Mouse (Mus musculus): ENCODE results near the gene Zfp629. TPM values are rescaled to one million over a fixed set of nuclear protein-coding genes. Genes with fewer than 3 reads are reported as not detected.
"Not testable (repeated sequence)": the region's sequence is repeated elsewhere in the genome, so short reads cannot be mapped to it uniquely, and the experiment has no call there.

Gene Zfp629
- 38.7 and 44.4 TPM in 2 replicates for polyA plus RNA-seq (2012; rRNA removed)

- peak; percentile 95 for DNase-seq (ENCODE audit: low read depth)
- no peak for TF ChIP-seq CTCF (IDR thresholded peaks at IDR 0.05; ENCODE audit: borderline replicate concordance, extremely low read depth, insufficient read depth, insufficient read length)
- TF ChIP-seq POLR2A (IDR thresholded peaks at IDR 0.05; ENCODE audit: borderline replicate concordance, extremely low read depth, insufficient read depth, insufficient read length, poor library complexity, severe bottlenecking) = no peak
Measured at GRCm38 (mm10) chr7:127614891-127615843, at the start of gene Zfp629. TSS of gene Zfp629 (minus strand) at chr7:127615797.

- TF ChIP-seq POLR2A (IDR thresholded peaks at IDR 0.05; ENCODE audit: borderline replicate concordance, extremely low read depth, insufficient read depth, insufficient read length, poor library complexity, severe bottlenecking) (no peak), CTCF (IDR thresholded peaks at IDR 0.05; ENCODE audit: borderline replicate concordance, extremely low read depth, insufficient read depth, insufficient read length) (no peak)
- no peak for DNase-seq (ENCODE audit: low read depth)
Measured at GRCm38 (mm10) chr7:127662926-127663325, 47.3 kb upstream of the Zfp629 start.

GRCm38 (mm10) chr7:127661833-127662232 is 46.2 kb upstream of the Zfp629 start:
- TF ChIP-seq POLR2A (IDR thresholded peaks at IDR 0.05; ENCODE audit: borderline replicate concordance, extremely low read depth, insufficient read depth, insufficient read length, poor library complexity, severe bottlenecking) = no peak
- TF ChIP-seq CTCF (IDR thresholded peaks at IDR 0.05; ENCODE audit: borderline replicate concordance, extremely low read depth, insufficient read depth, insufficient read length) = no peak
- DNase-seq (ENCODE audit: low read depth) = no peak

GRCm38 (mm10) chr7:127660882-127661281 is 45.3 kb upstream of the Zfp629 start:
- DNase-seq (ENCODE audit: low read depth) = no peak
- no peak for TF ChIP-seq CTCF (IDR thresholded peaks at IDR 0.05; ENCODE audit: borderline replicate concordance, extremely low read depth, insufficient read depth, insufficient read length)
- no peak for TF ChIP-seq POLR2A (IDR thresholded peaks at IDR 0.05; ENCODE audit: borderline replicate concordance, extremely low read depth, insufficient read depth, insufficient read length, poor library complexity, severe bottlenecking)

- DNase-seq (ENCODE audit: low read depth) = peak; percentile 56
- TF ChIP-seq POLR2A (IDR thresholded peaks at IDR 0.05; ENCODE audit: borderline replicate concordance, extremely low read depth, insufficient read depth, insufficient read length, poor library complexity, severe bottlenecking) = no peak
- peak; percentile 61; the same call in 1 of the 2 replicates for TF ChIP-seq CTCF (IDR thresholded peaks at IDR 0.05; ENCODE audit: borderline replicate concordance, extremely low read depth, insufficient read depth, insufficient read length)
Measured at GRCm38 (mm10) chr7:127656946-127657345, 41.3 kb upstream of the Zfp629 start.

GRCm38 (mm10) chr7:127654318-127654717 is 38.7 kb upstream of the Zfp629 start:
- DNase-seq (ENCODE audit: low read depth) = peak; percentile 39
- TF ChIP-seq CTCF (IDR thresholded peaks at IDR 0.05; ENCODE audit: borderline replicate concordance, extremely low read depth, insufficient read depth, insufficient read length) (no peak), POLR2A (IDR thresholded peaks at IDR 0.05; ENCODE audit: borderline replicate concordance, extremely low read depth, insufficient read depth, insufficient read length, poor library complexity, severe bottlenecking) (no peak)

- TF ChIP-seq POLR2A (IDR thresholded peaks at IDR 0.05; ENCODE audit: borderline replicate concordance, extremely low read depth, insufficient read depth, insufficient read length, poor library complexity, severe bottlenecking) (no peak), CTCF (IDR thresholded peaks at IDR 0.05; ENCODE audit: borderline replicate concordance, extremely low read depth, insufficient read depth, insufficient read length) (no peak)
- DNase-seq (ENCODE audit: low read depth) = peak; percentile 24
Measured at GRCm38 (mm10) chr7:127652050-127652449, 36.5 kb upstream of the Zfp629 start.

- DNase-seq (ENCODE audit: low read depth) = no peak
- TF ChIP-seq CTCF (IDR thresholded peaks at IDR 0.05; ENCODE audit: borderline replicate concordance, extremely low read depth, insufficient read depth, insufficient read length) = no peak
- TF ChIP-seq POLR2A (IDR thresholded peaks at IDR 0.05; ENCODE audit: borderline replicate concordance, extremely low read depth, insufficient read depth, insufficient read length, poor library complexity, severe bottlenecking) = no peak
Measured at GRCm38 (mm10) chr7:127651624-127652023, 36.0 kb upstream of the Zfp629 start.

- DNase-seq (ENCODE audit: low read depth) = no peak
Measured at GRCm38 (mm10) chr7:127649206-127649605, 33.6 kb upstream of the Zfp629 start.

GRCm38 (mm10) chr7:127648516-127649201 is 33.1 kb upstream of the Zfp629 start:
- DNase-seq (ENCODE audit: low read depth) = no peak
- TF ChIP-seq CTCF (IDR thresholded peaks at IDR 0.05; ENCODE audit: borderline replicate concordance, extremely low read depth, insufficient read depth, insufficient read length) (no peak), POLR2A (IDR thresholded peaks at IDR 0.05; ENCODE audit: borderline replicate concordance, extremely low read depth, insufficient read depth, insufficient read length, poor library complexity, severe bottlenecking) (no peak)

More at GRCm38 (mm10) chr7:127649206-127649605, 33.6 kb upstream of the Zfp629 start:
- TF ChIP-seq POLR2A (IDR thresholded peaks at IDR 0.05; ENCODE audit: borderline replicate concordance, extremely low read depth, insufficient read depth, insufficient read length, poor library complexity, severe bottlenecking) (no peak), CTCF (IDR thresholded peaks at IDR 0.05; ENCODE audit: borderline replicate concordance, extremely low read depth, insufficient read depth, insufficient read length) (no peak)

GRCm38 (mm10) chr7:127647576-127647975 is 32.0 kb upstream of the Zfp629 start:
- not testable (repeated sequence) for DNase-seq (ENCODE audit: low read depth)
